Mouse (Mus musculus) spleen, postnatal 14 days (tissue): Measurements from ENCODE around the gene Otud4.
"Not testable (repeated sequence)": the region's sequence is repeated elsewhere in the genome, so short reads cannot be mapped to it uniquely, and the experiment has no call there.

ENCODE experiments used
- DNase-seq, 2 experiments: peaks; one replicate each; pipeline ENCODE4 v3.0.0; 2021 to 2022; ENCODE audit warnings: low spot score in 2 of 2

Gene Otud4

DNA sequence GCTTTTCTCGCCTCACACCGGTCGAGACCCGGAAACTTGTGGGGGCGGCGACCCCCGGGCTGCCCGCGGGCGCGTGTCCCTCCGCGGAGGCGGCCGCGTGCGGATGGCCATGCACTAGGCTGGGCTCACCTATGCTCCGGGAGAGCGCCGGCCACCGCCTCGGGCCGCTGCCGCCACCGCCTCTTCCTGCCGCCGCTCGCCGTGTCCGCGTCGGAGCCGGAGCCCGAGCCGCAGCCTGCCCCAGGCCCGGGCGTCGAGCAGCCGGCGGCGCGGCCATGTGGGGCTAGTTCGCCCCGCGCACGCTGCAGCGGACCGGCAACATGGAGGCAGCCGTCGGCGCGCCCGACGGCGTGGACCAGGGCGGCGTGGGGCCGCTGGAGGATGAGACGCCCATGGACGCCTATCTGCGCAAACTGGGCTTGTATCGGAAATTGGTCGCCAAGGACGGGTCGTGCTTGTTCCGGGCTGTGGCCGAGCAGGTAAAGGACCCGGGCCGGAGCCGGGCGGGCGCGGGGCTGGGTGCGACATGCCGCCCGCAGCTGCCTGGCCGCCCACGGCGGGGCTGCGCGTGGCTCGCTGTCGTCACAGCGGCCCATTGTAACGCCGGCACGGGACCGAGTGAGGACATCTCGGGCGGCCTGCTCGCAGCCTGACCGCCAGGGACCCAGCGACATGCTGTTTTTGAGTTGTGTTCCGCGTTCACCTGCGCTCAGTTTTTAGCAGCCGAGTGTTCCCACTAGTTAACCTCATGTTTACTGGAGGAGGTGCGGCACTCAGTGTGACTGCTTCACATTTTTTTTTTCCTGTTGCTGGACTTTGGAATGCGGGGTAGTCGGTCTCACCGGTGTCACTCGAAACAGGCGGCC is at the start of gene Otud4:
Otud4 (plus strand) TSS at position 33 of the 866 bp plus-strand sequence.
- DNase-seq = peak; percentile 24 to 40

DNA sequence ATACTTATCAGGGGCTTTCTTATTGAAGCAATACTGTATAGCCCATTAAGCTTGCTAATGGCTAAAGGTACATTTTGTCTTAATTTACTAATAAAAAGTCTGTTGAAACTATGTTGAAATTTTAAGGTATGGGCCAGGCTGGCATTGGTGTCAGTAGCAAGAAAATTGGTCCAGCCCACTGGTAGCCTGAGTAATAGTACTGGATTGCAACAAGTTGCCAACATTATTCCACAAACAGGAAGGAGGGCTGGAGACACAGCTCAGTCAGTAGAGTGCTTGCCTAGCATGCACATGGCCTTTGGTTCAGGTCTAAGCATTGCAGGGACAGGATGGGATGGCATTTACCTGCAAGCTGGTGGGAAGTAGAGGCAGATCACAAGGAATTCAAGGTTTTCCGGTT is 38.5 kb upstream of the Otud4 start:
- DNase-seq = no peak

DNA sequence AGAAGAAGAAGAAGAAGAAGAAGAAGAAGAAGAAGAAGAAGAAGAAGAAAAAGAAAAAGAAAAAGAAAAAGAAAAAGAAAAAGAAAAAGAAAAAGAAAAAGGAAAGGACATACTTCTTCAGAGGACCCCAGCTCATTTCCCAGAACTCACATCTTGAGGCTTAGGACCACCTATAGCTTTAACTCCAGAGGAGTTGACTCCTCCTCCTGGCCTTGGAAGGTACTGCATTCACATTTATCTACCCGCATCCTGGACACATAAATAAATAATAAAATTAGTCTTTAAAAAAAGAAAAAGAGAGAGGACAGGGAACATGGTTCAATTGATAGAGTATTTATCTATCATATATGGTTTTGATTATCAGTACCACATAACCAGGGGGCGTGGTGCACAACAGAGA is 36.2 kb upstream of the Otud4 start:
- DNase-seq = not testable (repeated sequence)

DNA sequence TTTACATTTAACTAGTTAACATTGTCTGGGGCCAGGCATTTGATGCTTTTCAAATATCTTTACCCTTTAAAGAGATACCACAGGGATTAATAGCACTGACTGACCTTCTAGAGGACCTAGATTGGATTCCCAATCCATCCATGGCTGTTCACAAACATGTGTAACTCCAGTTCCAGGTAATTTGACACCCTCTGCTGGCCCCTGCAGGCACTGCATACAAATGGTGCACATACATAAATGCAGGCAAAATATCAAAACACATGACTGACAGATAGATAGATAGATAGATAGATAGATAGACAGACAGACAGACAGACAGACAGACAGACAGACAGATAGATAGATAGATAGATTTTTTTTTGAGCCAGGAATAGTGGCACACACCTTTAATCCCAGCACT is 33.2 kb upstream of the Otud4 start:
- no peak for DNase-seq

DNA sequence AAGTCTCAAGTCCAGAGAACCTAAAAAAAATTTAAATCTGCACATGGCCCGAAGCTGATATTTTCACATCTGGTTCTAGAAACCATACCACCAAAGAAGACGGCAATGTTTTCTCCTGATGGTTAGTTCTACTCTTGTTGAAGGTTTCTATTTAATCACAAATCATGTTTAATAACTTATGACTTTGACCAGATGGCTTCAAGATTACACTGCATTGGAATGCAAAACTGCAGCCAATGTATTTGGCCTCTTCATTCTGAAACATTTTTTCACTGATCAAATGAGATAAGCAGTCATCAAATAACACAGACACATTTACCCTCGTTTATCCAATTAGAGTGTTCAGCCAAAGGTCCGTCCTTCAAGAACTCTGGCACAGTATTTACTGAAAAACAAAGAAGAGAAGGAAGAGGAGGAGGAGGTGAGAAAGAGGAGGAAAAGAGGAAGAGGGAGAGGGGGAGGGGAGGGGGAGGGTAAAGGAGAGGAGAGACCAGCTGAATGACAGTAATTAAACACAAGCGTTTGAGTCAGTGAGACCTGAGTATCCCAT is 32.6 kb upstream of the Otud4 start:
- no peak for DNase-seq

DNA sequence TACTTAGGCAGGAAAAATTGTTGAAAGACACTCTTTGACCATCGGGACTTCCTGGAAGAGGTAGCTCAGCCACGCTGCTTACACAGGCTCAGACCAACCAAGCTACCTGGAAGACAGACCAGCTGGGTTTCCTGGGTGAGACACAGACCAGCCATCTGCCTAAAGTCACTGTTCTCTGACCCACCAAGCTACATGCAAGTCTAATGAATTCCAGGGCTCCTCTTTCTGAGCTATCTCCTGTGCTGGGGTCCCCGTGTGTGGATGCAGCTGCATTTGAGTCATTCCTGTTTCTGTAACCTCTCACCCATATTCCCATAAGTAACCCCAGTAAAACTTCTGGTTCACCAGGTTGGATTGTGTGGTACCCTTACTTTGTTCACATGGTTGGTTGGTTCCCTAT is 30.7 kb upstream of the Otud4 start:
- DNase-seq = no peak

DNA sequence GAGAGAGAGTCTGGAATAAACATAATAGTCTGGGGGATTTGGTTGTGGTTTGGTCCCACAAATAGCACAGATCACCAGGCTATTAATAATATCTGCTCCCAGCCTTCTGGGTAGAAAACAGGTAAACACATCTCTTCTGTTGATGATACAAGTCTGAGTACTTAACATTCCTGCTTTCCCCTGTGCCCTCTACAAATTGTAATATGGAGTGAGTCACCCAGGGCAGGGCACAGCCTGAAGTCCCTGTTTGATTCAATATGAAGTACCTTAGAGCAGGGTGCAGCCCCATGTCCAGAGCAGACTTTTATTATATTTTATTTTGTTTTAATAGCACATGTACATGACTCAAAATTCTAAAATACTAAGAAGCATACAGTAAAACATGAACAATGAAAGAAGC is 29.1 kb upstream of the Otud4 start:
- no peak for DNase-seq

DNA sequence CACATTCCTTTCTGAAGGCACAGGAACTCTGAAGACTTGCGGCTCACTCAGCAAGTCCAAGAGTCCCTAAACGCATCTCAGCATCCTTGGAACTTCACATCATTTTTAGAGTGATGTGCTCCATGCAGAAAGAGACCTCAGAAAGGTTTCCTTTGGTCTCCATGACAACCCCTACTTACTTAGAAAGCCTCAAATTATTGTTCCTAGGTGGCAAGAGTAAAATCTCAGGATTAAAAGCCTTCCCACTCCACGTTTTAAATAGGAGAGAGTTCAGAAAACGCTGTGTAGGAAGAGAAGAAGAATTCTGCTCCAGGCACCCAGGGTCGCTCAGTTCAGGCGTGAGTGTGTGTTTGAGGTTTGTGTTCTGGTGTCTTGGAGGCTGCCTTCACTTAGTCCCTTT is 27.1 kb upstream of the Otud4 start:
- no peak for DNase-seq

DNA sequence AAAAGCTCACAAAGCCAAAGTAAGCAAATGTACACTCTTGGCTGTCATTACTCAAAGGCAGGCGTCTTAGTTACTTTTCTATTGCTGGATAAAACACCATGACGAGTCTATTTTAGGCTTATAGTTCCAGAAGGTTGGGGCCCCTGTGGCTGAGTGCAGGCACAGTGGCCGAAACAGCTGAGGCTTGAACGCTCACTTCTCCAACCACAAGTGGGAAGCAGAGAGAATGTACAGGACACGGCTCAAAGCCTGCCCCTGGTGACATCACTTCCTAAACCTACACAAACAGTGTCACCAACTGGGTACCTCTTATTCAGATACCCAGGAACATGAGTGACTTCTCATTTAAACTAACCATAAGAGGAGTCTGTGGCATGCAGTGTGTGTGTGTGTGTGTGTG is 26.5 kb upstream of the Otud4 start:
- DNase-seq = peak; percentile 11 to 22

DNA sequence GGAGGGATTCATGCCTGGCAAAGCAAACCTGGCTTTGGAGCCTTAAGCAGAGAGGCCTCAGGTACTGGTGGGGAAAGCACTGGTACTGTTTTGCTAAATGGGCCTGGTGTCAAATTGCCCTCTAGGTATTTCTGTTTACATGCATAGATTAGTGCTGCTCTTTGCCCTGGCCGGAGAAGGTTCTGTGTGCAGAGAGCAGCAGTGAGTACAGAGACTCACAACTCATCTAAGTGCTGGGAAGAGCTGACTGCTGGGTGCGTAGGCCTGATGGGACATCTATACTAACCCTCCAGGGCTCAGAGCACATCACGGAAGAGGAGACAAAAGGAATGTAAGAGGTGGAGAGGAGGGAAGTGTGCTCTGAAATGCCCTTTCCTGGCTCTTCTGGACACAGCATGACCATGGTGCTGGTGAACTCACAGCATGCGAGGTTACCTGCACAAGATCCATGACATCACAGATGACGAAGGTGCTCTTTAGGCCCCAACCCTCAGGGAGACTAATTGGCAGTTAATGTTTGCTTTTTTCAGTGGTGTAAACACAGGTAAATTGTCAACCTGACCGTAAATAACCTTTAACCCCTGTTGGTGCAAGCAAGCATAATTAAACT is 23.6 kb upstream of the Otud4 start:
- no peak for DNase-seq

DNA sequence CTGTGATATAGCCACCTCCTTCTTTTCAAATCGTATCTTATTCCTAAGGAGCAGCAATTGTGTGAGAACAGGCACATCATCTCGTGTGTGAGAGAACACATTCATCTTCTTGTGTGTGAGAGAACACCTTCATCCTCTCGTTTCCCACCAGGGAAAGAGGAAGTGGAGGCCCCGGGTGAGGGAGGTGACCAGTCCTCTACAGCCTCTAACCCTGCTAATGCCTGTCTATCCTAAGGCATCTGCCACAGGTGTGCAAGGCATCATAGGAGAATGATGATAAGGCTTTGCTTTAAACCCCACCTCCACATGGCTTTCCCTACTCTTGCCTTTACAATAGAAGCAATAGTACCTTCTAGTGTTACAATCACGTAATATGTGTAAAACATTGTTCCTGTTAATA is 20.5 kb upstream of the Otud4 start:
- DNase-seq = no peak

DNA sequence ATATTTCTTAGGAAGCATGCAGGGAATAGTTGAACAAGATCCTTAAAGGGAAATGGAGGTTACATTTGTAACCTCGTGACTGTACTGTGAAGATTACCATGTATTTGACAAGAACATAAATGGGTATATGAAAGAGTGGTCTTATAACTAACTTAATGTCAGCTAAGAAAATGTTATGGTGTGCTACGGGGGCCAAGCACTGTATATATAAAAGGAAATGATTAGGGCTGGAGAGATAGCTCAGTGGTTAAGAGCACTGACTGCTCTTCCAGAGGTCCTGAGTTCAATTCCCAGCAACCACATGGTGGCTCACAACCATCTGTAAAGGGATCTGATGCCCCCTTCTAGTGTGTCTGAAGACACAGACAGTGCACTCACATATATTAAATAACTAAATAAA is 20.1 kb upstream of the Otud4 start:
- no peak for DNase-seq

DNA sequence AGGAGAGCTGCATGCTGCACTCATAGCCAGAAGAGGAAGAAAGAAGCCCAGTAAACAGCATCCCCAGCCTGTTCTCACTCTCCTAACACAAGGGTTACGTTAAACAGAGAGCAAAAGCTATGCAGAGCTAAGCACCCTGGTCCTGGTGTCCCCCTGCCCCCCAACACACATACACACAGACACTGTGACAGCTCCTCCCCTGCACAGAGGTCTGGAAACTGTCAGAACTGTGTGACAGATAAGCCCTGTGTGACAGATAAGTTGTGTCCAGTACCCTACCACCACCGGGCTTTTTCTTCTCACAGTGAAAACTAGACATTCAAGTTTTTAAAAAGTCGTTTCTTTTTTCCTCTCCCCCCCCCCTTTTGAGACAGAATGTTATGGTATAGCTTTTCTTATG is 19.4 kb upstream of the Otud4 start:
- DNase-seq = no peak

DNA sequence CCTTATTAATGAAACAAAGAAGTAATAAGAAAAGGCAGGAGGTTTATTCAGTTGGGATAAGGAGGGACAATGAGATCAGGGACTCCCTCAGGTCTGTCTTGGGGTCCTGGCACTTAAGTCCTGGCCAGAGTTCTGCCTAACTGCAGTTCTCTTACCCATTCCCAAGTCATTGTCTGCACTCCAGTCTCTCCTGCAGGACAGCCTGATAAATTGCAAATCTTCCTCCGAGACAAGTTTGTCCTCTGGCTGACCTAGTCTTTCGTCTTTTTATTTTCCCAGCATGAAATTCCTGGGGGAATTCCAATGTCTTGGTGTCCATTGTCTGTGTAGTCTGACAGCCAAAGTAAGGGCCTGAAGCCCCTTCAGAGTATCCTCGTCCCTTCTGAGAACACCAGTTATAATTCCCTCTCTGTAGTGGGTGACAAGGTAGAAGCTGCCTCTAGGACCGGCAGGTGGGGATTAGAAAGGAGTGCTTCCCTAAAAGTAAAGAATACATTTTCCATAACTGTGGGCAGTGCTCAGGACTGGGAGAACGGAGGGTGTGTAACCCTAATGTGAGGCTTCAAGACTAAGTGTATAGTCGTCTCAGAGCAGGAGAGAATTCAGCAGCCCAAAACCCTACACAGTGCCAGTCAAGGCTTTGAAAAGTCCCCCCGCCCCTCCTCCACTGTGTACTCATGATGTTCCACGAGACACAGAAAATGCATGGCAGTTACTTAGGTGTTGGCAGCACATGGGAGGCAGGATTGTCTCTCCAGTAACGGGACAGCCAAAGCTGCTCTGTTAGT is 18.7 kb upstream of the Otud4 start:
- DNase-seq = no peak

DNA sequence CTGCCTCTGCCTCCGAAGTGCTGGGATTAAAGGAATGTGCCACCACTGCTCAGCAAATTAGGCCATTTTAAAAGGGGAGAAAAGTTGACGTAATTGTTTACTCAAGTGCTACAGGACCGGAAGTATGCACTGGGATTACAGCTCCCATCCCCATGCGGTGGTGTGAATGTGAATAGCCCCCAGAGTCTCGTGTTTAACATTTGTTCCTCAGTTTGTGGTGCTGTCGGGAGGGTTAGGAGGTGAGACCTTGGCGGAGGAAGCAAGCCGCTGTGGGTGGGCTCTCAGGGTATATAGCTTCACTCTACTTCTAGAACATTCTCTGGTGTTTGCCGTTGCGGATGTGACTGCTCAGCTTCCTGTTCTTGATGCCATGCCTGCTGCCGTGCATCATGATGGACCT is 17.1 kb upstream of the Otud4 start:
- DNase-seq = no peak

DNA sequence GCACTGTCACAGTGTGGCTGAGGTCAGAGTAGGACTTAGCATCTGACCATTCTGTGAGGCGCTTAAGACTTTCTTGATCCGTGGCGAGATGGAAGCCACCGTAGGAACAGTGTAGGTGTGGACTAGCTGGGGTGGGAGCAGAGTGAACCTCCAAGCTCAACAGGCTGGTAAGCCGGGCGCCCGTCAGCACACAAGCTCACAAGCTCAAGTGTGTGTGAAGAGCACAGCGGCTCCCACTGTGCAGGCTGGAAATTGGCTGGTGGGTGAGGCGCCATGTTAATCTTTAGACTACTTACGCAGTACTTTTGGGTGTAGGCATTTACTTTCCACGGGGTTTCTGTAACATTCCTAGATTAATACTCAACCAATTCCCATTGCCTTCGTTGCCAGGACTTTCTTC is 16.1 kb upstream of the Otud4 start:
- DNase-seq = no peak

DNA sequence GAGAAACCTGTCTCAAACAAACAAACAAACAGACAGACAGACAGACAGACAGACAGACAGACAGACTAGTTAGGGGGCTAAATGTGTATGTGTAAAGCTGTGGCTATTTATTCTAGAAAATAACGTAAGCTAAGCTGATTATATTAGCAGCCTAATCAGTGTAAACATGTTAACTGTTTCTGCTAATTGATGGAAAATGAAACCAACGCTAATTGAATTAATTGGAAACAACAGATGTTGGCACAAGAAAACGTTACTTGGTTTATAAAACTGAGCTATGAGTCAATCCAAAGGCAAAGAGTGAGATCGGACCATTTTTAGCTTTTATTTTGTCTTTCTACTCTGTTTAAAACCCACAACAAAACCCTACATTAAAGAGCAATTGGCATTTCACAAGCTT is 15.0 kb upstream of the Otud4 start:
- no peak for DNase-seq

DNA sequence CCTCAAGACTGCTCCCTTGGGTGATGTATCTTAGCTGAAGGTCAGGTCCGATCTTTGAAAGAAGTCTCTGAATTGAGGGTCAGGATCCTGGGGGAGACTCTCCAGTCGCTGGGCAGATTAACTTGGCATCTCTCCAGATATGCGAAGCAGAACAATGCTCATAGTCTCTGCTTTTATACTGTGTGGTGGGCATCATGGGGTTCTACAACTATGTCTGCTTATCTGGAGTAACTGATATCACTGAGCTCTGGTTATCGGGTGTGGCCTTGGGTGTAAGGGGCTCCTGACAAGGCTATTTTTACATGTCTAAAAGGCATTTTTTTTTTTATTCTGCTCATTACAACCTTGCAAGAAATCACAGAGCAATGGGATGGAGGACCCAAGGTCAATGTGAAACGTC is 13.2 kb upstream of the Otud4 start:
- no peak for DNase-seq

DNA sequence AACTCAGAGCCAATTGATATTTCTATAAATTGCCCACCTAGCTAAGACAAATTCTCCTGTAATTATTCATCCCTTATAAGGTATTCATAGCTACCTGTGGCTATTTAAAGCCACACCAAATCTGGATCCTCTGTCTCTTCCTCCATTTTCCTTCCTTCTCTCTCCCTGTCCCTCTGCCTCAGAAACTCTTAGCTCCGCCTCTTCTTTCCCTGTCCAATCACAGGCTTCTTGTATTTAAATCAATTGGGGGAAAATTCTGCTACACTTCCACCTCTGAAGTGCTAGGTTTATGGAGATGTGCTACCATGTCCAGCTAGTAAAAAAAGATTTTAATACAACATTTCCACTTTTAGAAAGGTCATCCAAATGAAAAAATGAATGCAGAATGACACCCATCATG is 3.9 kb upstream of the Otud4 start:
- no peak for DNase-seq

DNA sequence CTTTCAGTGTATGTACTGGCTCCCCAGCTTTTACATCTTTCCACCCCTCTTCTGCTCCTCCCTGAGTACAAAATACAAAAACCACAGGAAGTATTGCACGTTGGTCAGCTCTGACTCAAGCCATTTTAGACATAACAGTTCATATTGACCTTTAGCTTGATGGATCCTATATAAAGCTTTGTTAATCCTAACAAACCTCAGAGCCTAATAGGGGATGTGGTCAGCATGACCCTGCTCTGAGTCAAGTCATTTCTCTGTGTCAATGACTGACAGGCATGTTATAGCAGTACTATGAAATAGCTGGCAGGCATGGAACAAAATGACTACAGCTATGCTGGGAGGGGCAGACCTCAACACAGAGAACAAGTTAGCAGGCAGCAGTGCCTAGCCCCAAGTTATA is 3.3 kb upstream of the Otud4 start:
- DNase-seq = no peak

DNA sequence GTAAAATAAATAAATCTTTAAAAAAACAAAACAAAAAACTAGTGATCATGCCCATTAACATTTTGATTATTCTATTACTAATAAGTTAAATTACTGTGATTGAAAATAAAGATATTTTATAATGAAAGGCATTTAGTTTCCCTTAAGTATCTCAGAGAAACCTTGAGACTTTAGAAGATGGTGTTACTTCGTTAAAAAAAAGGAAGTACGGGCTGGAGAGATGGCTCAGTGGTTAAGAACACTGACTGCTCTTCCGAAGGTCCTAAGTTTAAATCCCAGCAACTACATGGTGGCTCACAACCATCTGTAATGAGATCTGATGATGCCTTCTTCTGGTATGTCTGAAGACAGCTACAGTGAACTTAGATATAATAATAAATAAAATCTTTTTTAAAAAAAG is 2.2 kb upstream of the Otud4 start:
- DNase-seq = no peak

DNA sequence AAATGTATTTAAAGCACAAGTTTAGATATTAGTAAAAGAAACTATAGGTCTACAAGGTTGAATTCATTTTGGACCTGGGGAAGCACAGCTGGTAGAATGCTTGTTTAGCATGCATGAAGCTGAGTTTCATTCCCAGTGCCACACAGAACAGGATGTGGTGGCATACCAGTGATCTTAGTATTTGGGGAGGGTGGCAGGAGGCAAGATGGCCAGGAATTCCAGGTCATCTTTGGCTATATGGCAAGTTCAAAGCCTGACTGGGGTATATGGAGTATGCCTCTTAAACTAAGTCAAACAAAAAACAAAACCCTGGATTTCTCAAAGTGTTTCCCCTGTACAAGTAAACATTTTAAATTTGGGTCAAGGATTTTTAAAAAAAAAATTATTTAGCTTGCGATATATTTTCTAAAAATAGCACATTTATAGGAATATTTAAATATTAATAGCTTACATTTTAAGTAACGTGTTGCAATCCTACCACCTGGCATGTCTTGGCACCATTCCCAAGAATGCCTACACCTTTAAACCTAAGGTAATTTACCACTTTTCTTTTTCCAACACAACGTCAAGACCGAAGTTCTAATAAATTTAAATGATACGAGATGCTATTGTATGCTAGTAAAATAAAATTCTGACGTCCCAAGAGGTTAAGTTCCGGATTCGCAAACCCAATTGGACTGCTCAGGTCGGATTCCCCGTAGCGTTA is 1.3 kb upstream of the Otud4 start:
- DNase-seq = no peak
